Mouse (Mus musculus): ENCODE data around the gene Clec3b. TPM values are rescaled to one million over a fixed set of nuclear protein-coding genes. Genes with fewer than 3 reads are reported as not detected.

Gene Clec3b
- polyA plus RNA-seq, 1 experiment from 2014 or later = not detected

- no peak overlapping the region for H3K4me3 ChIP-seq
- H3K4me1 ChIP-seq (replicated peaks) = no peaks in the 10 kb centered on the region
- H3K36me3 ChIP-seq = no peaks in the 10 kb centered on the region
- H3K9me3 ChIP-seq = no peaks in the 10 kb centered on the region
- no peak for DNase-seq (ENCODE audit: low spot score)
- no peaks in the 10 kb centered on the region for H3K27me3 ChIP-seq (ENCODE audit: insufficient read depth, poor library complexity, severe bottlenecking)
- WGBS = 65% methylated on average over 3 of the region's 3 CpGs
- no peak overlapping the region for H3K27ac ChIP-seq
Measured at GRCm38 (mm10) chr9:123200116-123200515, 49.4 kb downstream of the Clec3b start.

DNA sequence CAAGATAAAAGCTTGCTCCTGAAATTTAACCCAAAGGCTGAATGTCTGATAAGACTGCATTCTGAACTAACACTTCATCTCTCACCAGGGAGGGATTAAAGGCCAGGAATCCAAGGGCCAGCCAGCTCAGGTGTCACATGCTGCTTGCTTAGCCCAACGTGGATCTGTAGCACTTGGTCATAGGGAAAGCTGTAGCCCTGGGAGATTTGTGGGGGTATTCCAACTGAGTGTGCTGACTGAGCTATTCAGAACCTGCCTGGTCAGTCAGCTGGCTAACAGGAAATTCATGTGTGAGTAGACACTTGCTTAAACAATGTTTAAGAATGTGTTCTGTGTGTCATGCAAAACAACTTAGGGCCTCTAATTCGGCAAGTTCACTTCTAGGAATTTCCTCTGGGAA lies 55.8 kb downstream of the Clec3b start:
- WGBS = 61% methylated on average over 2 of the region's 2 CpGs
- no peaks in the 10 kb centered on the region for H3K27me3 ChIP-seq (ENCODE audit: insufficient read depth, poor library complexity, severe bottlenecking)
- DNase-seq (ENCODE audit: low spot score) = no peak
- no peak overlapping the region for H3K4me3 ChIP-seq
- H3K9me3 ChIP-seq = no peaks in the 10 kb centered on the region
- H3K36me3 ChIP-seq = no peaks in the 10 kb centered on the region
- no peak overlapping the region for H3K27ac ChIP-seq
- no peaks in the 10 kb centered on the region for H3K4me1 ChIP-seq (replicated peaks)

DNA sequence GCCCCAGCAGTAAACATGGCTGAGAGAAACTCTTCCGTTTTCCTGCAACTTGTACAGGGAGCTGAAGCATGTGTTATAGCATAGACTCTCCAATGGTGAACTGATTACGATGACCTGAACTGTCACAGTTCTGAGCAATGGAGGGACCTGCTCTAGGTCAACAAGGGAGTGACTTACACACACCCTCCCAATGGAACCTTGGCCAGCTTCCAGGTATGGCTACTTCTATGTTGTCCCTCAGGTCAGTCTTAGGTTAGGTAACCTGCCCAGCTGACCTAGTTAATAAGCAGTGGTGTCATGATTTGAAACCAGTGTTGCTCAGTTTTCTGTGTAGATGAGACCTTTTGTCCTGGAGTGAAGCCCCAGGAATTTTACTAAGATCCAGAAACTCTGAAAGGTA lies 56.2 kb downstream of the Clec3b start:
- Histone ChIP-seq H3K27ac (no peak overlapping the region), H3K9me3 (no peaks in the 10 kb centered on the region), H3K36me3 (no peaks in the 10 kb centered on the region), H3K27me3 (ENCODE audit: insufficient read depth, poor library complexity, severe bottlenecking) (no peaks in the 10 kb centered on the region), H3K4me1 (replicated peaks) (no peaks in the 10 kb centered on the region), H3K4me3 (no peak overlapping the region)
- DNase-seq (ENCODE audit: low spot score) = no peak
- WGBS = 88% methylated on average over 2 of the region's 2 CpGs

Other genes with a start within 250 kb of the Clec3b start
- 30.7 and 33.5 TPM in 2 replicates for gene Zfp105, start 227.9 kb upstream of the Clec3b start, polyA plus RNA-seq (2016; fragmentation: Nextera tagmentation; extraction: Ambion mirVana)
- gene 1110059G10Rik, start 199.9 kb upstream of the Clec3b start, polyA plus RNA-seq (2016; fragmentation: Nextera tagmentation; extraction: Ambion mirVana) = 22.7 and 25.0 TPM in 2 replicates
- 59.0 and 97.7 TPM in 2 replicates for gene Kif15, start 199.9 kb upstream of the Clec3b start, polyA plus RNA-seq (2016; fragmentation: Nextera tagmentation; extraction: Ambion mirVana)
- 17.6 and 17.9 TPM in 2 replicates for gene Tmem42, start 129.6 kb upstream of the Clec3b start, polyA plus RNA-seq (2016; fragmentation: Nextera tagmentation; extraction: Ambion mirVana)
- gene Tgm4, start 116.2 kb upstream of the Clec3b start, polyA plus RNA-seq (2016; fragmentation: Nextera tagmentation; extraction: Ambion mirVana) = 0.42 and 0.48 TPM in 2 replicates
- 76.8 and 83.4 TPM in 2 replicates for gene Zdhhc3, start 37.7 kb upstream of the Clec3b start, polyA plus RNA-seq (2016; fragmentation: Nextera tagmentation; extraction: Ambion mirVana)
- 122 and 146 TPM in 2 replicates for gene Exosc7, start 37.7 kb upstream of the Clec3b start, polyA plus RNA-seq (2016; fragmentation: Nextera tagmentation; extraction: Ambion mirVana)
- 1.9 and 3.5 TPM in 2 replicates for gene Cdcp1, start 65.1 kb downstream of the Clec3b start, polyA plus RNA-seq (2016; fragmentation: Nextera tagmentation; extraction: Ambion mirVana)
- gene Tmem158, start 109.8 kb downstream of the Clec3b start, polyA plus RNA-seq (2016; fragmentation: Nextera tagmentation; extraction: Ambion mirVana) = 4.4 and 6.3 TPM in 2 replicates
- 736 TPM in 2 replicates for gene Lars2, start 216.0 kb downstream of the Clec3b start, polyA plus RNA-seq (2016; fragmentation: Nextera tagmentation; extraction: Ambion mirVana)